ENCODE assay signal across 30 mouse cellular contexts in genomic region chr2:91044727-91045126, GRCm38 (mm10). TPM values are rescaled to one million over a fixed set of nuclear protein-coding genes. Genes with fewer than 3 reads are reported as not detected.
A peak's percentile ranks its signal among the peaks of the same experiment; 100 is the strongest.
DNase-seq lines count a peak whose midpoint lies in the region; ATAC-seq and TF ChIP-seq lines count a peak whose summit lies in the region.
"Had no signal": no experiment of that assay in that cellular context is flagged by ENCODE, and none has a peak within 500 bp of the region (broad histone marks: within the 10 kb centered on the region; RNA-seq: fewer than 3 reads in every experiment).

No protein-coding gene starts in this region.

- no peak for TF ChIP-seq CTCF in E14TG2a.4 (conservative IDR thresholded peaks at IDR 0.05; ENCODE audit: low read length)

- H3K36me3 ChIP-seq in heart, embryonic 15.5 days: no peaks in the 10 kb centered on the region
- no peaks in the 10 kb centered on the region for H3K36me3 ChIP-seq in E14TG2a.4 (ENCODE audit: insufficient read depth, low read length)
- H3K36me3 ChIP-seq in embryonic facial prominence, embryonic 13.5 days: no peaks in the 10 kb centered on the region
- H3K36me3 ChIP-seq: intestine, embryonic 15.5 days; limb, embryonic 13.5 days; liver, embryonic 12.5 days; neural tube, embryonic 13.5 days had no signal

- H3K4me2 ChIP-seq in heart, embryonic 15.5 days: no peak overlapping the region
- H3K4me2 ChIP-seq in embryonic facial prominence, embryonic 13.5 days: no peak overlapping the region
- H3K4me2 ChIP-seq: intestine, embryonic 15.5 days; limb, embryonic 13.5 days; liver, embryonic 12.5 days; neural tube, embryonic 13.5 days had no signal

- no peak for ATAC-seq in heart, embryonic 15.5 days (replicated peaks; ENCODE audit: insufficient number of reproducible peaks, insufficient read depth, low FRiP score, low read depth)
- ATAC-seq in embryonic facial prominence, embryonic 13.5 days (ENCODE audit: insufficient number of reproducible peaks, insufficient read depth, low FRiP score, low TSS enrichment, low read depth): 0 out of 2 replicates have a peak, but pooled peaks have one; percentile 17
- ATAC-seq in megakaryocyte progenitor cell, adult 5-6 weeks (replicated peaks; ENCODE audit: poor library complexity): no peak
- ATAC-seq: activated CD4-positive, CD25-positive, alpha-beta regulatory T cell, adult 4 months; forebrain, embryonic 16.5 days; hindbrain, embryonic 16.5 days; intestine, embryonic 15.5 days; Patski had no signal

- no peak overlapping the region for H3K9ac ChIP-seq in heart, embryonic 15.5 days
- H3K9ac ChIP-seq in embryonic facial prominence, embryonic 13.5 days: no peak overlapping the region
- H3K9ac ChIP-seq: intestine, embryonic 15.5 days; neural tube, embryonic 13.5 days had no signal

- H3K4me1 ChIP-seq in heart, embryonic 15.5 days (replicated peaks): peaks cover 10% of the 10 kb centered on the region
- peaks cover 72% of the 10 kb centered on the region for H3K4me1 ChIP-seq in E14TG2a.4 (replicated peaks; ENCODE audit: low read depth, low read length)
- peaks cover 7% of the 10 kb centered on the region; the same call in 1 of the 2 replicates for H3K4me1 ChIP-seq in embryonic facial prominence, embryonic 13.5 days
- H3K4me1 ChIP-seq: intestine, embryonic 15.5 days; neural tube, embryonic 13.5 days had no signal

- 67% methylated on average over 13 of the region's 13 CpGs for WGBS in heart, embryonic 15.5 days
- WGBS in embryonic facial prominence, embryonic 13.5 days: 77% methylated on average over 13 of the region's 13 CpGs

- no peaks in the 10 kb centered on the region for H3K27me3 ChIP-seq in heart, embryonic 15.5 days
- H3K27me3 ChIP-seq in E14TG2a.4 (ENCODE audit: insufficient read depth, low read length): peaks cover 36% of the 10 kb centered on the region
- H3K27me3 ChIP-seq in embryonic facial prominence, embryonic 13.5 days: no peaks in the 10 kb centered on the region
- H3K27me3 ChIP-seq: intestine, embryonic 15.5 days; limb, embryonic 13.5 days; liver, embryonic 12.5 days; neural tube, embryonic 13.5 days; Patski had no signal

- 0 out of 2 replicates have a peak overlapping the region, but pooled peaks have one; percentile 1 for H3K27ac ChIP-seq in heart, embryonic 15.5 days
- no peak overlapping the region for H3K27ac ChIP-seq in embryonic facial prominence, embryonic 13.5 days
- H3K27ac ChIP-seq: intestine, embryonic 15.5 days; layer of hippocampus, adult 2 months; limb, embryonic 13.5 days; neural tube, embryonic 13.5 days had no signal

- H3K4me3 ChIP-seq in heart, embryonic 15.5 days: no peak overlapping the region
- peak overlapping the region; percentile 60 for H3K4me3 ChIP-seq in E14TG2a.4 (replicated peaks; ENCODE audit: low read length)
- H3K4me3 ChIP-seq in embryonic facial prominence, embryonic 13.5 days: no peak overlapping the region
- H3K4me3 ChIP-seq: intestine, embryonic 15.5 days; layer of hippocampus, adult 2 months; limb, embryonic 13.5 days; liver, embryonic 12.5 days; neural tube, embryonic 13.5 days had no signal

- no peaks in the 10 kb centered on the region for H3K9me3 ChIP-seq in heart, embryonic 15.5 days (replicated peaks)
- H3K9me3 ChIP-seq in E14TG2a.4 (ENCODE audit: low read length): no peaks in the 10 kb centered on the region
- H3K9me3 ChIP-seq in embryonic facial prominence, embryonic 13.5 days: no peaks in the 10 kb centered on the region
- H3K9me3 ChIP-seq: intestine, embryonic 15.5 days; limb, embryonic 13.5 days; liver, embryonic 12.5 days; neural tube, embryonic 13.5 days had no signal

- DNase-seq in heart, adult 11 months: no peak
- peak; percentile 32 for DNase-seq in ES-CJ7 (ENCODE audit: low read depth, low spot score)
- no peak for DNase-seq in kidney, adult 11 months
- DNase-seq: adrenal gland, postnatal 10 days; B cell, adult 2 months; cerebellum, adult 18-20 months; cerebellum, postnatal 36 days; embryo, embryonic 11 days; gastrocnemius, postnatal 25 days; kidney, adult 9 months; kidney, postnatal 25 days; layer of hippocampus, postnatal 36 days; lung, adult 18-20 months; lung, postnatal 10 days; midbrain, embryonic 14.5 days; retina, postnatal 1 day; thymus, postnatal 25 days had no signal

RNA-seq across cellular contexts. Expression of gene Psmc3, which starts 9.1 kb away (rescaled TPM):
- 227 and 228 TPM in 2 replicates for polyA plus RNA-seq in heart, embryonic 15.5 days (2015; fragmentation: Nextera tagmentation; extraction: Ambion mirVana)
- 263 and 298 TPM in 2 replicates for polyA plus RNA-seq in embryonic facial prominence, embryonic 13.5 days (2015; fragmentation: Nextera tagmentation; extraction: Ambion mirVana)
- 102 and 103 TPM in 2 replicates for total RNA-seq in megakaryocyte progenitor cell, adult 5-6 weeks (2015)
- 310 and 320 TPM in 2 replicates for total RNA-seq in megakaryocyte progenitor cell, adult 5-6 weeks (2017)

RNA-seq across cellular contexts. Expression of gene Rapsn, which starts 9.3 kb away (rescaled TPM):
- polyA plus RNA-seq in heart, embryonic 15.5 days (2015; fragmentation: Nextera tagmentation; extraction: Ambion mirVana): 27.4 and 33.7 TPM in 2 replicates
- polyA plus RNA-seq in embryonic facial prominence, embryonic 13.5 days (2015; fragmentation: Nextera tagmentation; extraction: Ambion mirVana): 3.3 and 3.4 TPM in 2 replicates
- 1.8 and 4.1 TPM in 2 replicates for total RNA-seq in megakaryocyte progenitor cell, adult 5-6 weeks (2015)
- 2.7 and 3.4 TPM in 2 replicates for total RNA-seq in megakaryocyte progenitor cell, adult 5-6 weeks (2017)

RNA-seq across cellular contexts. Expression of gene Slc39a13, which starts 25.5 kb away (rescaled TPM):
- polyA plus RNA-seq in heart, embryonic 15.5 days (2015; fragmentation: Nextera tagmentation; extraction: Ambion mirVana): 53.5 and 63.2 TPM in 2 replicates
- polyA plus RNA-seq in embryonic facial prominence, embryonic 13.5 days (2015; fragmentation: Nextera tagmentation; extraction: Ambion mirVana): 64.3 and 67.4 TPM in 2 replicates
- 9.2 and 14.8 TPM in 2 replicates for total RNA-seq in megakaryocyte progenitor cell, adult 5-6 weeks (2015)
- 7.0 and 8.9 TPM in 2 replicates for total RNA-seq in megakaryocyte progenitor cell, adult 5-6 weeks (2017)

RNA-seq across cellular contexts. Expression of gene Spi1, which starts 37.5 kb away (rescaled TPM):
- 3.9 and 8.6 TPM in 2 replicates for polyA plus RNA-seq in heart, embryonic 15.5 days (2015; fragmentation: Nextera tagmentation; extraction: Ambion mirVana)
- 7.2 and 7.5 TPM in 2 replicates for polyA plus RNA-seq in embryonic facial prominence, embryonic 13.5 days (2015; fragmentation: Nextera tagmentation; extraction: Ambion mirVana)
- 182 and 235 TPM in 2 replicates for total RNA-seq in megakaryocyte progenitor cell, adult 5-6 weeks (2015)
- 82.5 and 97.3 TPM in 2 replicates for total RNA-seq in megakaryocyte progenitor cell, adult 5-6 weeks (2017)
- polyA plus RNA-seq: activated CD4-positive, CD25-positive, alpha-beta regulatory T cell, adult 4 months had no signal
